Mouse (Mus musculus) ES-E14 (cell line): ENCODE data around the gene Gipc1.

Experiments used
- MAFK ChIP-seq: IDR thresholded peaks from 2 replicates; pipeline ENCODE4 v1.6.1; 2014; ENCODE audit warnings: mild to moderate bottlenecking, low read depth, low read length, inconsistent platforms; ENCODE audit not compliant: insufficient read depth
- ZC3H11A ChIP-seq: IDR thresholded peaks from 2 replicates; pipeline ENCODE4 v1.6.1; 2012; ENCODE audit warnings: low read depth, mild to moderate bottlenecking, inconsistent platforms, low read length, borderline replicate concordance
- ZNF384 ChIP-seq: IDR thresholded peaks from 2 replicates; pipeline ENCODE4 v1.6.1; 2012; ENCODE audit warnings: low read depth, low read length, inconsistent platforms

DNA sequence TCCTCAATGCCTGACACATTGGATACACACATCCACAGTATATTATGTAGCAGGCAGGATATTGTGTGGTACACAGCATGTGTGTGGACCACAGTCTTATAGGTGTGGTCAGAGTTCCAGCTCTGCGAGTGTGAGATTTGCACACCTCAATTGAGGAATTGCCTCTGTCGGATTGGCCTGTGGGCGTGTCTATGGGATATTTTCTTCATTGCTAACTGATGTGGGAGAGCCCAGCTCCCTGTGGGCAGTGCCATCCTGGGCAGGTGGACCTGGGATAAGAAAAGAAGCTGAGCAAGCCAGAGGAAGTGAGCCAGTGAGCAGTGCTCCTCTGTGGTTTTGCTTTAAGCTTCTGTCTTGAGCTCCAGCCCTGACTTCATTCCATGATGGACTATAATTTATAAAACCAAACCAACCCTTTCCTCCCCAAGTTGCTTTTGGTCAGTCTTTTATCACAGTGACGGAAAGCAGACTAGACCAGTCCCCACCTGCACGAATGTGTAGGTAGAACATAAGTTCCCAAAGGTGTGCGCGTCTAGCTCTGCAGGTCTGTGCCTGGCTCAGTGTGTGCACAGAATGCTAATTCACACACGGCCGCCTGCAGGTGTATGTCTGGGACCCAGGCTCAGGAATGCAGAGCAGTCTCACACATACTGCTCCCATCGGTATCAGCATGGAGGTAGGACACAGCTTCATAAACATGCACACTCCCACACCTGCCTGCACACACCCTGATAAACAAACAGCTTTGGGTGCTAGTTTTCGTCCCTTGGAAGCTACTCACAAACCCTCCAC lies 42.1 kb downstream of the Gipc1 start:
- TF ChIP-seq ZC3H11A (no peak), ZNF384 (no peak), MAFK (no peak)
